Mouse (Mus musculus): ENCODE results near the gene Fsip1.
"Not testable (repeated sequence)": the region's sequence is repeated elsewhere in the genome, so short reads cannot be mapped to it uniquely, and the experiment has no call there.

Gene Fsip1

DNA sequence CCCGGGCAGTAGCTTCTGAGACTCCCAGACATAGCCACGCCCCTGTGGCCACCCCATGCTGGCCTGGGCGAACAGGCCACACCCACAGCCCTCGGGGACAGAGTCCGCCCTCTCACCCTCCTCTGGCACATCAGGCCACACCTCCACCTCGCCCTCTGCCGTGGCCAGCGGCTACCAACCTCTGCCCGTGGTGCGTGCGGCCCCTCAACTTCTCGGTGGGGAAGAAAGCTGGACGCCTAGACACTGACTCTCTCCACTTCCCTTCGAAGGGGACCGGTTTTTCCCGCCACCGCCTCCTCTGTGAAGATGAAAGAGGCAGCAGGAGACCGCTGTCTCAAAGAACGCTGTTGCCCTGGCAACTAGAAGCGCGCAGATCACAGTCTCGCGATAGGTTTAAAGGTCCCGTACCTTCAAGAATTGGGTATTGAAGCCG is at the start of gene Fsip1:
Fsip1 (minus strand) TSS at position 346 of the 433 bp plus-strand sequence.
- Histone ChIP-seq H3K36me3 (ENCODE audit: control insufficient read depth, insufficient read depth, low read length, poor library complexity, severe bottlenecking) (no peaks in the 10 kb centered on the region), H3K27me3 (ENCODE audit: control insufficient read depth, insufficient read depth, low read length, poor library complexity, severe bottlenecking) (no peaks in the 10 kb centered on the region)
- DNase-seq (ENCODE audit: low read depth, low spot score): peak; percentile 93

DNA sequence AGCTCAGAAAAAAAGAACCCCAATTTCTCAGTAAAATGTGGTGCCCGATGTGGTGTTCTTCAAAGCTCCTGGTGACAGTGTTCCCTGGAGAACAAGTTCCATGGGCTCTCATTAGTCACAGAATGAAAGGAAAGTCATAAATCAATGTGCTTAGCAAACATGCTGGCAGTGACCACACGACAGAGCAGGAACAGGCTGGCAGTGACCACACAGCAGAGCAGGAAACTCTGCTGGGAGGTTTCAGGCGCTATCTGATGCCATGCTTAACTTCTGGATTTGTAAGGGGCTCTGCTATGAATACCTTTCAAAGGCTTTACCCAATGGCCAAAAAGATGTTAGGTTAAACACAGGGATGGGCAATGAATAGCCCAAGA is 49.7 kb upstream of the Fsip1 start:
- DNase-seq (ENCODE audit: low read depth, low spot score): no peak
- Histone ChIP-seq H3K36me3 (ENCODE audit: control insufficient read depth, insufficient read depth, low read length, poor library complexity, severe bottlenecking) (no peaks in the 10 kb centered on the region), H3K27me3 (ENCODE audit: control insufficient read depth, insufficient read depth, low read length, poor library complexity, severe bottlenecking) (no peaks in the 10 kb centered on the region)

DNA sequence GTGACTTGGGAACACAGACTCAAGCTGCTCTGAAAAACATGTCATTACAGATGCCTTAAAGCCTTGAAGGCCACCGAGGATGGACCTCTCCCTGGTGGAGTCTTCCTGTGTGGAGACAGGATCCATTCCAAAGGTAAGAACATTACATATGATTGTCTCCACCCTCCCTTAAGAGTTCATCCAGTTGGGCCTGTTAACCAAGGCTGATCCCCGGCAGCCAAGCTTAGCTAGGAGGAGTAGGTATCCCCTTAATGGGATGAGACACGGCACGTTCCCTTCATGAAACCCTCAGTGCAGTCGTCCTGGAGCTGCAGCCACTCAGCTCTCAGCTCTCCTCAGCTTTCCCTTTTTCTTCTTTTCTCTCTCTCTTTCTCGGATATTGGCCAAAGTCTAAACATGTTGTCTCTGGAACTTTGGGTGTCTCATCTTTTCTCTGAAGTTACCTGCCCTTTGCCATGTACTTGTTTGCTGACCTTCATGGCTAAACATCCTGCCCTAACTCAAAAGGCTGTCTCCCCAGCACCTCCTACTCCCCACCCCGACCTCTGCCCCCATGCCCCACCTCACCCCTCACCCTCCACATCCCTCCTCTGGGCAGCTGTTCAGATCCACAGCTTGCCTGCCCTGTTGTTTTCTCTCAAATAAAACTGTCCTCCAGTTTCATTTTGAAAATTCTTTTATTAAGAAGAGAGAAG is 49.2 kb upstream of the Fsip1 start:
- DNase-seq (ENCODE audit: low read depth, low spot score): no peak
- Histone ChIP-seq H3K36me3 (ENCODE audit: control insufficient read depth, insufficient read depth, low read length, poor library complexity, severe bottlenecking) (no peaks in the 10 kb centered on the region), H3K27me3 (ENCODE audit: control insufficient read depth, insufficient read depth, low read length, poor library complexity, severe bottlenecking) (no peaks in the 10 kb centered on the region)

DNA sequence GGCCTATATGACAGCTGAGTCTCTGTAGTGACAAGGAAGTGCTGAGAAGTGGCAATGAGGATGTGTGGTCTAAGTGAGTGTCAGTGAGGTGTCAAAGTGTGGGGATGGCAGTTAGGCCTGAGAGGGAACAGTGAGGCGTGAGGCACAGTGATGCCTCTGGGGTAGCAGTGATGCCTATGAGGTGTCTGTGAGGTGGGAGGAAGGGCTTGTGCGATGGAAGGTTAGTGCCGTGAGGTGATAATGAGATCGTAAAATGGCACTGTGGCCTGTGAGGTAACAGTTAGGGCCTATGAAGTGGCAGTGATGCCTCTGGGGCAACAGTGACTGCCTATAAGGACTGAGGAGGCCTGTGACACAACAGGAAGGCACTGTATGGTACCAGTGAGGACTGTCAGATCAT is 46.7 kb upstream of the Fsip1 start:
- peak; percentile 28 for DNase-seq (ENCODE audit: low read depth, low spot score)
- Histone ChIP-seq H3K36me3 (ENCODE audit: control insufficient read depth, insufficient read depth, low read length, poor library complexity, severe bottlenecking) (no peaks in the 10 kb centered on the region), H3K27me3 (ENCODE audit: control insufficient read depth, insufficient read depth, low read length, poor library complexity, severe bottlenecking) (no peaks in the 10 kb centered on the region)

GRCm38 (mm10) chr2:118301656-118302055 is 44.9 kb upstream of the Fsip1 start:
- Histone ChIP-seq H3K27me3 (ENCODE audit: control insufficient read depth, insufficient read depth, low read length, poor library complexity, severe bottlenecking) (no peaks in the 10 kb centered on the region), H3K36me3 (ENCODE audit: control insufficient read depth, insufficient read depth, low read length, poor library complexity, severe bottlenecking) (no peaks in the 10 kb centered on the region)
- no peak for DNase-seq (ENCODE audit: low read depth, low spot score)

DNA sequence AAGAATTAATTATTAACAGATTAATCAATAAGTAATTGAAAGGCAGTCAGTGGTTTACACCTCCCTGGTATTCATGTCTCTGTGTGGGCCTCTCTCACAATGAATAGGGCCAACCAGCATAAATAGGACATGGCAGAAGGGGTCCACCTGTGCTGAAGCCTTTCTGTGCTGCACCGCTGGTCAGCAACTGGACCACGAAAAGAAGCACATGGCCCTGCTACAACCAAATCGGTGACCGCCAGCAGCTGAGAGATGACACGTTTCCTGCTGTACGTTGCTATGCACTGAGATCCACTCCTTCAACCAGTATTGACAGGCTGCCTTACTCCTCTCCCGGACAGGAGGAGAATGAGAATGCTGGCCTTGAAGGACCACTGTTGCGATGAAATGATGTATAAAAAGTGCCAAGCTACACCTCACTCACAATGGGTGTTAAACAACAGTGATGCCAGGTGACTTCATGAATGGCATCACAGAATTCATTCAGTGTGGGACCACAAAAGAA is 44.3 kb upstream of the Fsip1 start:
- no peaks in the 10 kb centered on the region for H3K36me3 ChIP-seq (ENCODE audit: control insufficient read depth, insufficient read depth, low read length, poor library complexity, severe bottlenecking)
- H3K27me3 ChIP-seq (ENCODE audit: control insufficient read depth, insufficient read depth, low read length, poor library complexity, severe bottlenecking): no peaks in the 10 kb centered on the region
- peak; percentile 63 for DNase-seq (ENCODE audit: low read depth, low spot score)

DNA sequence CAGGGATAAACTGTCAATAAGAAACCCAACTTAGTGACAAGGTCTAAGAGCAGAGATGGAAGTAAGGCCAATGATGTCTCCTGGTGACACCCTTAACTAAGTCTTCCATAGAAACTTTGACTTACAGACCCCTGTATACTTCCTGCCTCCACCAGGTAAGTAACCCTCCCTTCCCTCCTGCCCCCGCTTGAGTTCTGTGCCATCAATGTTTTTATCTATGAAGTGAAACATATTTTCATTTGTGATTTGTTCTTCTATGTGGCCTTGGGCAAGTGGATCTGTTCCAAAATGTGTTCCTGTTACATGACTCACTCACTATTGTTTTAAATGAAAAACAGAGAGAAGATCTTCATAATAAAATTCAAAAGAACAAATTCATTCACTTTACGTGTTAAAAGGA is 43.2 kb upstream of the Fsip1 start:
- Histone ChIP-seq H3K36me3 (ENCODE audit: control insufficient read depth, insufficient read depth, low read length, poor library complexity, severe bottlenecking) (no peaks in the 10 kb centered on the region), H3K27me3 (ENCODE audit: control insufficient read depth, insufficient read depth, low read length, poor library complexity, severe bottlenecking) (no peaks in the 10 kb centered on the region)
- DNase-seq (ENCODE audit: low read depth, low spot score): no peak

GRCm38 (mm10) chr2:118298601-118299000 is 41.8 kb upstream of the Fsip1 start:
- H3K36me3 ChIP-seq (ENCODE audit: control insufficient read depth, insufficient read depth, low read length, poor library complexity, severe bottlenecking): no peaks in the 10 kb centered on the region; the same call in 1 of the 2 replicates
- no peak for DNase-seq (ENCODE audit: low read depth, low spot score)

GRCm38 (mm10) chr2:118297966-118298365 is 41.2 kb upstream of the Fsip1 start:
- DNase-seq (ENCODE audit: low read depth, low spot score): no peak
- Histone ChIP-seq H3K27me3 (ENCODE audit: control insufficient read depth, insufficient read depth, low read length, poor library complexity, severe bottlenecking) (no peaks in the 10 kb centered on the region), H3K36me3 (ENCODE audit: control insufficient read depth, insufficient read depth, low read length, poor library complexity, severe bottlenecking) (no peaks in the 10 kb centered on the region; the same call in 1 of the 2 replicates)

More at GRCm38 (mm10) chr2:118298601-118299000, 41.8 kb upstream of the Fsip1 start:
- H3K27me3 ChIP-seq (ENCODE audit: control insufficient read depth, insufficient read depth, low read length, poor library complexity, severe bottlenecking): no peaks in the 10 kb centered on the region

GRCm38 (mm10) chr2:118295505-118295904 is 38.7 kb upstream of the Fsip1 start:
- H3K27me3 ChIP-seq (ENCODE audit: control insufficient read depth, insufficient read depth, low read length, poor library complexity, severe bottlenecking): no peaks in the 10 kb centered on the region
- DNase-seq (ENCODE audit: low read depth, low spot score): peak; percentile 76
- H3K36me3 ChIP-seq (ENCODE audit: control insufficient read depth, insufficient read depth, low read length, poor library complexity, severe bottlenecking): no peaks in the 10 kb centered on the region; the same call in 1 of the 2 replicates

- DNase-seq (ENCODE audit: low read depth, low spot score): no peak
- Histone ChIP-seq H3K36me3 (ENCODE audit: control insufficient read depth, insufficient read depth, low read length, poor library complexity, severe bottlenecking) (no peaks in the 10 kb centered on the region; the same call in 1 of the 2 replicates), H3K27me3 (ENCODE audit: control insufficient read depth, insufficient read depth, low read length, poor library complexity, severe bottlenecking) (no peaks in the 10 kb centered on the region)
Measured at GRCm38 (mm10) chr2:118293583-118293982, 36.8 kb upstream of the Fsip1 start.

DNA sequence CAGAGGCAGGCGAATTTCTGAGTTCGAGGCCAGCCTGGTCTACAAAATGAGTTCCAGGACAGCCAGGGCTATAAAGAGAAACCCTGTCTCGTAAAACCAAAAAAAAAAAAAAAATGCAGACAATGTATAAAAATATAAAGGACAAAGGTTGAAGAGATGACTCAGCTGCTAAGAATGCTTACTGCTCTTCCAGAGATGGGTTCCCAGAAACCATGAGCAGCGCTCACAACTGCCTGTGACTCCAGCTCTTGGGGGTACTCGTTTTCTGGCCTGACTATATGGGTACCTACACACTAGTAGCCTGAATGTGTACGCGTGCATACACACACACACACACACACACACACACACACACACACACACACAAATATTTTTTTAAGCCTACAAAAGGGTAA is 32.3 kb upstream of the Fsip1 start:
- not testable (repeated sequence) for DNase-seq (ENCODE audit: low read depth, low spot score); H3K36me3 ChIP-seq (ENCODE audit: control insufficient read depth, insufficient read depth, low read length, poor library complexity, severe bottlenecking); H3K27me3 ChIP-seq (ENCODE audit: control insufficient read depth, insufficient read depth, low read length, poor library complexity, severe bottlenecking)

DNA sequence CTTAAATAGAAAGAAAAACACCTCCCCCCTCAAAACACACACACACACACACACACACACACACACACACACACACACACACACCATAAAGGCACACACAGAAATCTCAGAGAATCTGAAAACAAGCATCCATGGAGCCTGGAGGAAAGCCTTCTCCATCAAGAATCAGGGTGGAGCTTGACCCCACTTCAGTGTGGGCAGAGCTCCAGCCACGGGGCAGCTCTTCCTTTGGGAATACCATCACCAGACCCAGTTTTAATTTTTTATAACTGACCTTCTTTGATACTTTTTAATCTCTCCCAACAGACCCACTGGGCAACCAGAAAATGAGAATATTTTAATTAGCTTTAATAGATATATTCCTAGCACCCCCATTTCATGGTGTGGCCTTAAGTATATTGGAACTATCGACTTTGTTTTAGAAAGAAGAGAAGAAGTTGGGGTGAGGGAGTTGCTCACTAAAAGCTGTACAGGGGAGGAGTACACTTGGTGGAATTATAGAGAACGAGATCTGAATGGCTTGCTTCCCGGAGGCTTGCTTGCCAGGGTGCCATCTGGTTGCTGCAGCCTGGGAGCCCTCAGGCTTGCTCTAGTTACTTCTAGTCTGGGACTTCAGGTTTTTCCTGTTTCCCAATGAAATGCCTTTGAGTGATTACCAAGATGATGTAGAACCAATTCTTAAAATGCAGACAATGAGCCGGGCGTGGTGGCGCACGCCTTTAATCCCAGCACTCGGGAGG is 31.7 kb upstream of the Fsip1 start:
- H3K27me3 ChIP-seq (ENCODE audit: control insufficient read depth, insufficient read depth, low read length, poor library complexity, severe bottlenecking): no peaks in the 10 kb centered on the region
- DNase-seq (ENCODE audit: low read depth, low spot score): no peak
- no peaks in the 10 kb centered on the region for H3K36me3 ChIP-seq (ENCODE audit: control insufficient read depth, insufficient read depth, low read length, poor library complexity, severe bottlenecking)

DNA sequence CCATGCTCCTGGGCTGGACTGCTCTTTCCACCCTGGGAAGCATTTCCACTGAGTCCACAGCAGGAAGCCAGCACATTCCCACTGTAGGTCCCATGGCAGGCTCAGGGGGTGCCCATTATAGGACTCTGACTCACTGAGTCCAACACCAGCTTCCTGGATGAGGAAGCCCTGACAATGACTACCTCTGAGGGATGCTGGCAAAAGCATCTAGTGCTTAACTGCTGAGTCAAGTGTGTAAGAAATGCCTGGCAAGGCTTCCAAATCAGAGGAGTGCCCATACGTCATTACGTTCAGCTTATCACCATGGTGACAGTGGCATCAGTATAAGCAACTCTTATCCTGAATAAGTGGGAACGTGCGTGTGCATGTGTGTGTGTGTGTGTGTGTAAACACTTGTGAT is 30.9 kb upstream of the Fsip1 start:
- Histone ChIP-seq H3K27me3 (ENCODE audit: control insufficient read depth, insufficient read depth, low read length, poor library complexity, severe bottlenecking) (no peaks in the 10 kb centered on the region), H3K36me3 (ENCODE audit: control insufficient read depth, insufficient read depth, low read length, poor library complexity, severe bottlenecking) (no peaks in the 10 kb centered on the region)
- DNase-seq (ENCODE audit: low read depth, low spot score): no peak

DNA sequence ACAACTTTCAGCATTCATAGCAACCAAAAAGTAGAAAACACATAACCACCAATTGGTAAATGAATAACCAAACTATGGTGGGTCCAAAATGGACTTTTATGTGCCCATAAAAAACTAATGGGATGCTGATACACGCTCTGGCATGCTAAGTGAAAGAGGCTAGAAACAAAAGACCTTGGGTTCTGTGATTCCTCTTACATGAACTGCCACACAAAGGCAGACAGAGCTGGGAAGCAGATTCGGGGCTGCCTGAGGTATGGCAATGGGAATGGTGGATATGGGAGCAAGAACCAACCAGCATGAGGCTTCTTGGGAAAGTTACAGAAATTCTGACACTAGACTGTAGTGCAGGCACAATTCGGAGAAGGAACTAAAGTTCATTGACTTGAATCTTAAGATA is 25.7 kb upstream of the Fsip1 start:
- no peak for DNase-seq (ENCODE audit: low read depth, low spot score)
- Histone ChIP-seq H3K27me3 (ENCODE audit: control insufficient read depth, insufficient read depth, low read length, poor library complexity, severe bottlenecking) (no peaks in the 10 kb centered on the region), H3K36me3 (ENCODE audit: control insufficient read depth, insufficient read depth, low read length, poor library complexity, severe bottlenecking) (no peaks in the 10 kb centered on the region)
